Mouse (Mus musculus) heart, embryonic 11.5 days (tissue): Measurements from ENCODE around the gene Fam241b. TPM values are rescaled to one million over a fixed set of nuclear protein-coding genes. Genes with fewer than 3 reads are reported as not detected.
A peak's percentile ranks its signal among the peaks of the same experiment; 100 is the strongest.

Experiments
- ATAC-seq: fragments of 200-750 bp; cut with Nextera tagmentation; replicated peaks from 2 replicates; pipeline ENCODE4 v1.8.0; 2017; ENCODE audit warnings: moderate library complexity; ENCODE audit not compliant: insufficient number of reproducible peaks, low FRiP score, low TSS enrichment
- H3K27ac ChIP-seq: fragments of 300-500 bp; sonication (generic); 2 replicates; pipeline ENCODE4 v1.5.1; 2014; ENCODE audit warnings: mild to moderate bottlenecking, low read depth, low read length
- H3K27me3 ChIP-seq: fragments of 300-500 bp; sonication (generic); 2 replicates; pipeline ENCODE4 v1.6.1; 2014; ENCODE audit warnings: mild to moderate bottlenecking, low read length, mixed read lengths; ENCODE audit not compliant: control insufficient read depth, insufficient read depth
- H3K36me3 ChIP-seq: fragments of 300-500 bp; sonication (generic); 2 replicates; pipeline ENCODE4 v1.6.1; 2014; ENCODE audit warnings: mild to moderate bottlenecking, low read length, moderate library complexity, mixed read lengths; ENCODE audit not compliant: control insufficient read depth, insufficient read depth
- H3K4me1 ChIP-seq: fragments of 300-500 bp; sonication (generic); 2 replicates; pipeline ENCODE4 v1.6.1; 2014; ENCODE audit warnings: low read length; ENCODE audit not compliant: control insufficient read depth, insufficient read depth
- H3K4me2 ChIP-seq: fragments of 300-500 bp; sonication (generic); 2 replicates; pipeline ENCODE4 v1.6.1; 2014; ENCODE audit warnings: mild to moderate bottlenecking, moderate library complexity
- H3K4me3 ChIP-seq: fragments of 300-500 bp; sonication (generic); 2 replicates; pipeline ENCODE4 v1.5.1; 2014; ENCODE audit warnings: low read depth, low read length
- H3K9ac ChIP-seq: fragments of 300-500 bp; sonication (generic); 2 replicates; pipeline ENCODE4 v1.6.1; 2014; ENCODE audit warnings: mild to moderate bottlenecking, low read depth, low read length, moderate library complexity
- H3K9me3 ChIP-seq: fragments of 300-500 bp; sonication (generic); replicated peaks from 2 replicates; pipeline ENCODE4 v1.6.1; 2016; ENCODE audit warnings: low read length; ENCODE audit not compliant: control insufficient read depth
- WGBS: fragments of 180-500 bp; shearing (Covaris S2); extraction: QIAGEN DNeasy Blood & Tissue Kit; methylation state at CpG from one replicate; pipeline ENCODE4 v1.1.7; 2014; ENCODE audit not compliant: insufficient replicate concordance; 5-methylcytosine and 5-hydroxymethylcytosine counted together
- polyA plus RNA-seq: library from polyadenylated mRNA; unstranded; fragments of >200 nt; fragmentation: Nextera tagmentation; extraction: Ambion mirVana; gene quantifications from 2 replicates; pipeline ENCODE4 v1.2.1, GENCODE M21; 2014

The Fam241b gene
- polyA plus RNA-seq, 1 experiment from 2014 or later: 0.96 TPM

DNA sequence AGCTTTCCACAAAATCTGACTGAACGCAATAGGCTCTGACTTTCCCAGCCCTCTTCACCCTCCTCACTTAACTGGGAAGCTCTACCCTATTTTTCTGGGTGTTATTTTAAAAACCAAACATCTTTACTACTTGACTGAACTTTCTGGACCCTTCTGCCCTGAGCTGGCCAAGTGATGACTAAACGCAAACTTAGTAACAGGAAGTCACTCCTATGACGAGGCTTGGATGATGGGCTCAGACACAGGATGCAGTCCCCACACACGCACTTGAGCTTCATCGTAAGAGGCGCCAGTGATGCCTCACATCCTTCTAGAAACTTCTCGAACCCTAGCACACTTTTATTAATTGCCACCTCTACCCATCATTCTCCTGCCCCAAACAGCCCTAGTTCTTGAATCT lies 74.3 kb downstream of the Fam241b start:
- Histone ChIP-seq H3K27me3 (no peaks in the 10 kb centered on the region), H3K9me3 (no peaks in the 10 kb centered on the region), H3K4me2 (no peak overlapping the region), H3K9ac (no peak overlapping the region), H3K27ac (no peak overlapping the region), H3K4me3 (no peak overlapping the region), H3K4me1 (no peaks in the 10 kb centered on the region), H3K36me3 (no peaks in the 10 kb centered on the region)
- no peak for ATAC-seq
- WGBS: 79% methylated on average over 7 of the region's 7 CpGs

DNA sequence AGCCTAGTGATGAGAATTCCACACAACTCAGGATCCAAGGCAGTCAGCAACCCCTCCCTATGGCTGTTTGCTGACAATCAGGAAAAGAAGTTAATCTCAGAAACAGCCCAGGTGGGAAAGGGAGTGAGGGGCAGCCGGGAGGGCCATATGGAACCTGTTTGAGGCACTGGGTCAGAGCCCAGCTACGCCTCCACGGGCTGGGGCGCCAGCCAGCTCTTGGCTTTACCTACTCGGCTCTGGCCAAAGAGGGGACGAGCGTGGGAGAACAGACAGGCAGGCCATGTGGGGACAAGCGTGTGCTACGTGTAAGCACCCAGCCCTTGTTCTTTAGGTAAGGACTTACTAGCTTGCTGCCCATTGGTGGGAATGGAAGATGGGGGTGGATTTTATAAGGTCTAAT lies 75.2 kb downstream of the Fam241b start:
- Histone ChIP-seq H3K27ac (no peak overlapping the region), H3K36me3 (no peaks in the 10 kb centered on the region), H3K4me2 (no peak overlapping the region), H3K9ac (no peak overlapping the region), H3K9me3 (no peaks in the 10 kb centered on the region), H3K4me3 (no peak overlapping the region), H3K4me1 (no peaks in the 10 kb centered on the region), H3K27me3 (no peaks in the 10 kb centered on the region)
- ATAC-seq: no peak
- WGBS: 74% methylated on average over 9 of the region's 9 CpGs

DNA sequence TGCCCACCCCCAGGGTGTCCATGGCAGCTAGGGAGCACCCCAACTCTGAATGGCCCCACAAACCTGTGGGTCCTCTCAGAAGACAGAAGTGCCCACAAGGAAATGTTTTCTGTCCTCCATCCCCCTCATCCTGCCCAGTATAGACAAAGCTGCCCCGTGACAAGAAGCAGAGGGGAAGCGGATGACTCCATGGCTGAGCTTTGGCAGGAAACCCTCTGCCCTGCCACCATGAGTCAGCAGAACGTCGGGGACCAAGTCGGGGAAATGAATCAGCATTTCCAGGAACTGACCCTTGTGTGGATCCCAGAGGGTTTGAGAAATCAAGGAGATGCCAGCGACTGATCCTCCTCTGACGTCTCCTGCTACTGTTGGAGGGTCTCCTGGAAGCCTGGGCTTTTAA lies 77.5 kb downstream of the Fam241b start:
- 48% methylated on average over 7 of the region's 7 CpGs for WGBS
- Histone ChIP-seq H3K27ac (no peak overlapping the region), H3K4me2 (no peak overlapping the region), H3K4me3 (no peak overlapping the region), H3K27me3 (no peaks in the 10 kb centered on the region), H3K9ac (no peak overlapping the region), H3K4me1 (no peaks in the 10 kb centered on the region; the same call in 1 of the 2 replicates), H3K9me3 (no peaks in the 10 kb centered on the region), H3K36me3 (no peaks in the 10 kb centered on the region)
- ATAC-seq: no peak

DNA sequence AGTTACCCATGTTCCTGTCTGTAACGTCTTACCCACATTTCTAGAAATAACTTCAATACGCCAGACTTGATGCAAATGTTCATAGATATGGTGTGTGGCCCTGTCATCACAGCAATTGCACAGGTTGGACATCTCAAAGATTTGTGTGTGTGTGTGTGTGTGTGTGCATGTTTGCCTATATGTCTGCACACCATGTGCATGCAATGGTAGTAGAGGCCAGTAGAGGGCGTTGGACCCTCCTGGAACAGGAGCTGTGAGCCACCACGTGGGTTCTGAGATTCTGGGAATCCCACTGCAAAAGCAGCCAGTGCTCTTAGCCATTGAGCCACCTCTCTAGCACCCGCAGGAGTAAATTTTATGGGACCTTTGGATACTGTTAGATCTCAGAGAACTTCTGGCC lies 80.9 kb downstream of the Fam241b start:
- Histone ChIP-seq H3K4me3 (no peak overlapping the region), H3K27me3 (no peaks in the 10 kb centered on the region), H3K27ac (no peak overlapping the region), H3K4me1 (no peaks in the 10 kb centered on the region; the same call in 1 of the 2 replicates), H3K9ac (no peak overlapping the region), H3K9me3 (no peaks in the 10 kb centered on the region), H3K4me2 (no peak overlapping the region), H3K36me3 (no peaks in the 10 kb centered on the region)
- no peak for ATAC-seq
- WGBS: 54% methylated on average over 5 of the region's 5 CpGs

DNA sequence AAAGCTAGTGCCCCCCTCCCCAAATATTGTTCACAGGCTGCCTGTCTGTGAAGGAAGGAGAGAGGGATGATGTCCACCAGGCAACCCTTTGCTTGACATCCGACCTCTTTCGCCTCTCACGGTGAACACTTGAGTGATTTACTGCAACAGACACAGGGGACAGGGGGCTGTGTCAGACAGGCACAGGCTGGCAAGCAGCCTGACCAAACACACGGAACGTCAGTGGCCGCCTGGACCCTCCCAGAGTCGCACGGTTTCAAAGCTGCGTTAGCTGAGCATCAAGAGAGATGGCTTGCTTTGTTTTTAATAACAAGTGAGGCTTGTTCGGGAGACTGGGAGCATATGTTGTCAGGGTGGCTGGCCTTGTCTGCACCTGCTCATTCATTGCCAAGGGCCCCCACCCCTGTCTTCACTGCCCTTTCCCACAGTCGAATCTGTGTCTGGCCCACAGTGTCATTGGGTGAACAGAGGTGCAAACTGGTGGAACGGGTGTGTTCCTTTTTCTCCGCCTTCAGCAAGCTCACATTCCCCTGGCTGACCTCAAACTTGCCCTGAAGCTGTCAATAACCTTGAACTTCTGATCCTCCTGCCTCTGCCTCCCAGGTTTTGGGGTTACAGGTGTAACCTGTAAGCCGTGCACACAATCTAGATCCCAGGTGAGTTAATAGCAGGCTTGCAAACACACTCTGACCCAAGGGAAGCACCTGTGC lies 82.6 kb downstream of the Fam241b start:
- WGBS: 53% methylated on average over 14 of the region's 14 CpGs
- Histone ChIP-seq H3K4me1 (no peaks in the 10 kb centered on the region; the same call in 1 of the 2 replicates), H3K27me3 (no peaks in the 10 kb centered on the region), H3K9me3 (no peaks in the 10 kb centered on the region), H3K4me2 (no peak overlapping the region), H3K9ac (no peak overlapping the region), H3K4me3 (no peak overlapping the region), H3K27ac (no peak overlapping the region), H3K36me3 (no peaks in the 10 kb centered on the region)
- ATAC-seq: no peak

DNA sequence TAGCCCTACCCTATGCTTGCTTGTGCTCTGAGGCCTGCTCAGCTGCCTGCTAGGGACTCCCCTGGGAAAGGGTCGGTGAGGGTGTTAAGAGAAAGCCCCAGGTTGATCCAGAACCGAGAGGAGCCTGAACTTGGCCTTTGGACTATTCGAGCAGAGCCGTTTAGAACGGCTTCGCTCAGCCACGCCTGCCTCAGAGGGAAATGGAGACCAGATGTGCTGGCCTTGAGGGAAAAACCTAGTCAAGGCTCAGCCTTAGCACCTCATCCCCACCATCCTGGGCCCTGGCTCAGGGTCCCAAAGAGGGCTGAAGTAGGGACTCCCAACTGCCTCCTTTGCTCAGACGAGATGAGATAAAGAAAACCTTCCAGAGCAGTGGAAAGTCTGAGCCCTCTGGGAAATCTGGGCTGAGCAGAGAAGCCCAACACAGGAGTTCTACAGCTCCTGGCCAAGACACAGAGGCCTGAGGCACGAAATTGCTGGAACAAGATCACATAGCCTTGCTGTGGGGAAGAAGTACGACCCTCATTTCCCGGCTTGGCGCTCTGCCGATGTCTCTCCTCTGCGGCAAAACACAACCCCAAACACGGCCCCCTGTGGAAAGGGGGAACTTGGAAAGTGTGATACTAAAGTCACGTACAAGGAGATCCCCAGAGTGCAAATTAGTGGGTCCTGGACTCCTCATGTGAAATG lies 83.4 kb downstream of the Fam241b start:
- H3K4me2 ChIP-seq: no peak overlapping the region
- no peaks in the 10 kb centered on the region for H3K36me3 ChIP-seq
- 0 out of 2 replicates have a peak overlapping the region, but pooled peaks have one; percentile 18 for H3K9ac ChIP-seq
- no peaks in the 10 kb centered on the region; the same call in 1 of the 2 replicates for H3K4me1 ChIP-seq
- 60% methylated on average over 16 of the region's 16 CpGs for WGBS
- ATAC-seq: no peak
- no peaks in the 10 kb centered on the region for H3K27me3 ChIP-seq
- no peak overlapping the region for H3K4me3 ChIP-seq
- H3K9me3 ChIP-seq: no peaks in the 10 kb centered on the region
- no peak overlapping the region for H3K27ac ChIP-seq

DNA sequence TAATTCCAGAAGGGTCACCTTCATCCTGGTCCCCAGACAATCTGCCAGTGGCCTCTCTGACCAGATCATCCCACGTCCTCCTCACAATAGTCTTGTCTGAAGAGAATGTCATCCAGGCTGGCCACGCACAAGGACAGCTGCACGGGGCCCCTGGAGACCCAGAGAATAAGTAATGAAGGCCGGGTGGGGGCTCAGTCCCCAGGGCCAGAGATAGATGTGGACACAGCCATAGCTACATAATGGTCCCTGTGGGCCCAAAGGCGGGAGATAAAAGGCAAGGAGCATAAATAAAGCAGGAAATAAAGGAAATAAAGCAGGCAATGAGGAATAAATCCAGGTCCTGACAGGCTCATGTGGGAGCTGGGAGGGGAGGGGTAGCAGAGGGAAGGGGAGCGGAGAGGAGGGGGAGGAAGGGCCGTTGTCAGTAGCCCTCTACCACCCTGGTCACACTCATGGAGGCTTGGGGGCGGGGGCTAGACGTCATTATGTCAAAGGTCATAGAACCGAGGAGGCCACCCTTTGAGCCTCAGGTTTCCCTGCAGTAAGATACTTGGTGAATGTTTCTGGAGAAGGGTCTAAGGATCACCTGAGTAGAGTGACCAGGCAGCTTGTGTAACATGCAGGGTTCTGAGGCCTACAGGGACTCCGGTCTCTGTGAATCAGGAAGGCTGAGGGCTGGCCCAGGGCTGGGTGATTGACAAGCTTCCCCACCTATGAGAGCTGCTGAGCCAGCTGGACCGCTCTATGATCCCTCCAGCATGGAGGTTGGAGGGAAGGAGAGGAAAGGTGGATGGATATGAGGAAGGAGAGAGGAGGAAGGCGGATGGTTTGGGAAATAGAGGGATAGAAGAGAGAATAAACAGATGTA lies 85.0 kb downstream of the Fam241b start:
- Histone ChIP-seq H3K27me3 (no peaks in the 10 kb centered on the region), H3K27ac (no peak overlapping the region), H3K9me3 (no peaks in the 10 kb centered on the region), H3K4me2 (no peak overlapping the region), H3K4me1 (no peaks in the 10 kb centered on the region; the same call in 1 of the 2 replicates), H3K36me3 (no peaks in the 10 kb centered on the region), H3K9ac (no peak overlapping the region), H3K4me3 (no peak overlapping the region)
- no peak for ATAC-seq
- 68% methylated on average over 13 of the region's 13 CpGs for WGBS
